Mouse (Mus musculus) olfactory bulb, adult 2 months (tissue): ENCODE data around the gene Pgpep1. TPM values are rescaled to one million over a fixed set of nuclear protein-coding genes. Genes with fewer than 3 reads are reported as not detected.

Source experiments
- H3K27ac ChIP-seq: fragments of 200-500 bp; 2 replicates; pipeline ENCODE4 v1.5.1; 2012; ENCODE audit warnings: low read depth, low read length; ENCODE audit not compliant: insufficient read depth
- H3K4me1 ChIP-seq: fragments of 200-500 bp; 2 replicates; pipeline ENCODE4 v1.6.1; 2012; ENCODE audit warnings: low read length; ENCODE audit not compliant: control insufficient read depth, insufficient read depth
- H3K4me3 ChIP-seq: fragments of 200-500 bp; 2 replicates; pipeline ENCODE4 v1.5.1; 2012; ENCODE audit warnings: mild to moderate bottlenecking, low read depth, low read length, moderate library complexity; ENCODE audit not compliant: insufficient read depth
- CTCF ChIP-seq: fragments of 200-500 bp; IDR thresholded peaks from 2 replicates; pipeline ENCODE4 v1.5.1; 2012; ENCODE audit warnings: low read depth, mild to moderate bottlenecking, low read length, moderate library complexity; ENCODE audit not compliant: insufficient read depth
- POLR2A ChIP-seq: fragments of 200-500 bp; IDR thresholded peaks from 2 replicates; pipeline ENCODE4 v1.6.1; 2012; ENCODE audit warnings: mild to moderate bottlenecking, low read depth, low read length, moderate library complexity; ENCODE audit not compliant: insufficient read depth
- WGBS: fragments of 180-500 bp; shearing (Covaris S2); methylation state at CpG from one replicate; pipeline ENCODE4 v1.1.7; 2018; 5-methylcytosine and 5-hydroxymethylcytosine counted together
- polyA plus RNA-seq: library from polyadenylated mRNA; stranded (reverse); fragments of >200 nt; gene quantifications from 2 replicates; pipeline ENCODE4 v1.2.4, GENCODE M21; 2012; ENCODE audit warnings: low replicate concordance; ENCODE audit not compliant: missing spikeins, insufficient read depth, insufficient read length

Gene Pgpep1
- polyA plus RNA-seq, 1 experiment, result not detected

- H3K4me1 ChIP-seq, result peaks cover 36% of the 10 kb centered on the region
- H3K27ac ChIP-seq, result no peak overlapping the region
- WGBS, result 83% methylated on average over 5 of the region's 5 CpGs
- no peak overlapping the region for H3K4me3 ChIP-seq
- TF ChIP-seq CTCF (no peak), POLR2A (no peak)
Measured at GRCm38 (mm10) chr8:70693636-70694035, 33.4 kb upstream of the Pgpep1 start.

DNA sequence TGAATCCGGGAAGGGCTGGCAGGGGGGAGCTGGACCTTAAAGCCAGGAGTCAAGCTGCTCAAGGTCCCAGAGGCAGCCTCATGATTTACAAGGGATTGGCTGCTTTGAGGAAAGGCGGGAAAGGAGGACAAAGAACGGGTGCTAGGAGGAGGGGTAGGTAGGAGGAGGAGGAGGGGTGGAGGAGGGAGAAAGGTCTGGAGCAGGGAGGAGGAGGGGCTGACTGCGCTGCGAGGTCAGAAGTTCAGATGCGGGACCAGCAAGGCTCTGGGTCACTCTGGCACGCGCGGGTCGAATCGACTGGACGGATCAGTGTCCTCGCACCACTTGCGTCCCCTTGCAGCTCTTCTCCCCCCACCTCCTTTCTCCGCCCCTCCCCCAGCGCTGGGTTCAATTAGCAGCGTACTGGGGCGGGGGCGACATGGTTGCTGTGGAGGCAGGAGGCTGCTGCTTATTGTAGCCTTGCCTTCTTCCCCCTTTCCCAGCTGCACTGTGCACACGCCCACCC is 31.6 kb upstream of the Pgpep1 start:
- Histone ChIP-seq H3K4me1 (peaks cover 28% of the 10 kb centered on the region), H3K27ac (no peak overlapping the region), H3K4me3 (peak overlapping the region; percentile 21)
- WGBS, result 2% methylated on average over 20 of the region's 20 CpGs
- TF ChIP-seq POLR2A, result no peak
- TF ChIP-seq CTCF, result no peak

- 73% methylated on average over 4 of the region's 4 CpGs for WGBS
- H3K4me1 ChIP-seq, result peaks cover 26% of the 10 kb centered on the region
- TF ChIP-seq CTCF, result no peak
- TF ChIP-seq POLR2A, result no peak
- no peak overlapping the region for H3K27ac ChIP-seq
- H3K4me3 ChIP-seq, result no peak overlapping the region
Measured at GRCm38 (mm10) chr8:70691230-70691629, 31.0 kb upstream of the Pgpep1 start.

- 63% methylated on average over 5 of the region's 5 CpGs for WGBS
- no peak overlapping the region for H3K27ac ChIP-seq
Measured at GRCm38 (mm10) chr8:70689892-70690390, 29.8 kb upstream of the Pgpep1 start.

GRCm38 (mm10) chr8:70688136-70688535 is 27.9 kb upstream of the Pgpep1 start:
- no peak for TF ChIP-seq POLR2A
- TF ChIP-seq CTCF, result no peak
- 92% methylated on average over 3 of the region's 3 CpGs for WGBS
- H3K27ac ChIP-seq, result no peak overlapping the region
- peaks cover 45% of the 10 kb centered on the region for H3K4me1 ChIP-seq
- H3K4me3 ChIP-seq, result no peak overlapping the region

More at GRCm38 (mm10) chr8:70689892-70690390, 29.8 kb upstream of the Pgpep1 start:
- peaks cover 30% of the 10 kb centered on the region for H3K4me1 ChIP-seq
- H3K4me3 ChIP-seq, result no peak overlapping the region
- TF ChIP-seq POLR2A (no peak), CTCF (no peak)

DNA sequence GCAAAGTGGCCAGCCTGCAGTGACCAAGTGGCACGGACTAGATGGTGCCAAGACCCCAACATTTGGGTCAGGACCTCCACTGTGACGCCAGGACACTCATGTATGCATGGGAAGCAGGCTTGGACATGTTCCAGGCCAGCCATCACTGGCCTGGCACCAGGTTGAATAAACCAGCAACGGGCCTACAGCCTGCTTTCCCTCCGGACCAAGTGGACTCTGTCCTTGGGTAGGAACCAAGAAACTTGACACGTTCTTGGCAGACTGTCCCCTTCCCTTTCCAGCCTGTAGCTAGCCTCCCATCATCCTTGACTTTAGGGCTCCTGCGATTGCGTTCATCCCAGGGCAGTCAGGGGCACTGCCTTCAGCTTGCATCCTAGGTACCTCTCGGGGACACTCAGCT is 27.4 kb upstream of the Pgpep1 start:
- no peak for TF ChIP-seq POLR2A
- no peak for TF ChIP-seq CTCF
- no peak overlapping the region for H3K4me3 ChIP-seq
- 54% methylated on average over 8 of the region's 8 CpGs for WGBS
- H3K27ac ChIP-seq, result no peak overlapping the region
- peaks cover 47% of the 10 kb centered on the region for H3K4me1 ChIP-seq

GRCm38 (mm10) chr8:70684291-70684690 is 24.1 kb upstream of the Pgpep1 start:
- 13% methylated on average over 7 of the region's 7 CpGs for WGBS
- H3K4me1 ChIP-seq, result peaks cover 34% of the 10 kb centered on the region
- no peak overlapping the region for H3K4me3 ChIP-seq
- 0 out of 2 replicates have a peak, but pooled peaks have one; percentile 14 for TF ChIP-seq POLR2A
- no peak for TF ChIP-seq CTCF
- peak overlapping the region; percentile 95 for H3K27ac ChIP-seq

- WGBS, result 56% methylated on average over 3 of the region's 3 CpGs
Measured at GRCm38 (mm10) chr8:70682692-70683091, 22.5 kb upstream of the Pgpep1 start.

GRCm38 (mm10) chr8:70682193-70682592 is 22.0 kb upstream of the Pgpep1 start:
- WGBS, result 6% methylated on average over 19 of the region's 19 CpGs
- H3K27ac ChIP-seq, result peak overlapping the region; percentile 77

More at GRCm38 (mm10) chr8:70682692-70683091, 22.5 kb upstream of the Pgpep1 start:
- H3K4me3 ChIP-seq, result peak overlapping the region; percentile 16; the same call in 1 of the 2 replicates
- H3K4me1 ChIP-seq, result peaks cover 34% of the 10 kb centered on the region
- H3K27ac ChIP-seq, result peak overlapping the region; percentile 77
- TF ChIP-seq POLR2A (no peak), CTCF (no peak)

DNA sequence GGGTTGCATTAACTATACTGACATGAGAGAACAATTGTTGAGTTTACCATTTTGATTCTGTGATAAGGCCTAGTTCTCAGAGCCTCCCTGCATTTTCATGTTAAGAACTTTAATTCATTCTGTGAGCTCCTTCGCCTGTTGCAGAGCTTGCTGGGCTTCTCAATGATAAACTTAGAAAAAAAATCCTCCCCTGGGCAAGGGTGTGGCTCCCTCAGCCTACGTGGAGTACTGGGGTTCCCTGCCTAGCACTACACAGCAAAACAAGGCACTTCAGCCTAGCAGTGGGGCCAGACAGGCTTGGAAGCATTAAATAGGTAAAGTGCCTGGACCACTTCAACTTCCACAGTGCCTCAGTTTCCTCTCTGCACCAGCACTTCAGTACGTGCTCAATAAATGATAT is 21.2 kb upstream of the Pgpep1 start:
- WGBS, result 74% methylated on average over 3 of the region's 3 CpGs
- H3K4me1 ChIP-seq, result peaks cover 32% of the 10 kb centered on the region
- no peak for TF ChIP-seq POLR2A
- no peak for TF ChIP-seq CTCF
- H3K27ac ChIP-seq, result peak overlapping the region; percentile 77; the same call in 1 of the 2 replicates
- no peak overlapping the region for H3K4me3 ChIP-seq

More at GRCm38 (mm10) chr8:70682193-70682592, 22.0 kb upstream of the Pgpep1 start:
- TF ChIP-seq CTCF (no peak), POLR2A (no peak)
- Histone ChIP-seq H3K4me3 (peak overlapping the region; percentile 16; the same call in 1 of the 2 replicates), H3K4me1 (peaks cover 34% of the 10 kb centered on the region)
